Mouse (Mus musculus) kidney, adult 11 months (tissue): Measurements from ENCODE around the gene March7.
A peak's percentile ranks its signal among the peaks of the same experiment; 100 is the strongest.

Source experiments
- DNase-seq: peaks from one replicate; pipeline ENCODE4 v3.0.0; 2022

March7 gene

DNA sequence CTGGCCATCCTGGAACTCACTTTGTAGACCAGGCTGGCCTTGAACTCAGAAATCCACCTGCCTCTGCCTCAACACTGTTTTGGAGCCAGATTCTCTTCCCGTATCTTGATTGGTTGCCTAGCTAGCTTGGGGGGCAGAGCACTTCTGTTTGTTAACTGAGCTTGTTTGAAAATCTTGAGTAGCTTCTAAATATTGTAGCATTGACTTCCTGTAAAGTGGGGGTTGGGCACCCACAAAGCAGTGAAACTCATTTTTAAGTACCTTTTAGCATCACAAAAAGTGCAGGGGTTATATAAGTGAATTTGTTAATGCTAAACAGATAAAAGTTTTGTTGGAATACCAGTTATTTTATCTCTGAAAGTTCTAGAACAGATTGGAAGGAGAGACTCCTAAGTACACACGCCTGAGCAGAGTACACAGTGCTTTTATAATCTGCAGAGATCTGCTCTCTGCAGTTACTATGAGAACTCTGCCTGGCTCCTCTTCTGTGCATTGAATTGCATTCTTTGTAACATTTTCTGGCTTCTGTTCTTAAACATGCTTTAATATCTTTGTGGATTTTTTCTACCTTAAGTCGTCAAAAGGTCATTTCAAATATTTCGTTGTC lies 7.0 kb downstream of the March7 start:
- no peak for DNase-seq

DNA sequence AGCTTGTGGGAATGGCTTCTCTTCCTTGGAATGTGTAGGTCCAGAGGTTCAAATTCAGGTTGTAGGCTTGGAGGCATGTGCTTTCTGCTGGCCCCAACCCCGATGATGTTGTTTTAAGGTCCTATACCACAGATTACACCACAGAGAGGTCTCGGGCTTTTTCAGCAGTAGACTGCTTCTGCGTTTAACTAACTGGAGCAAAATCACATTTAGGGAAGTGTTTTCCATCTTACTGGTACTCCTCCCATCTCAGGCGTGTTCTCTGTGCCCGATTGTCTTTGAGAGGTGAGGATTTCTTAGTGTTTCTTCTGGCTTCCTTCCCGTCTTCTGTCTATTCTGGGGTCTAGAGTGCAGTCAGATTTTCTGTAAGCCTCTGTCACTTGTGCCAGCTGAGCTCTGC lies 7.9 kb downstream of the March7 start:
- no peak for DNase-seq

DNA sequence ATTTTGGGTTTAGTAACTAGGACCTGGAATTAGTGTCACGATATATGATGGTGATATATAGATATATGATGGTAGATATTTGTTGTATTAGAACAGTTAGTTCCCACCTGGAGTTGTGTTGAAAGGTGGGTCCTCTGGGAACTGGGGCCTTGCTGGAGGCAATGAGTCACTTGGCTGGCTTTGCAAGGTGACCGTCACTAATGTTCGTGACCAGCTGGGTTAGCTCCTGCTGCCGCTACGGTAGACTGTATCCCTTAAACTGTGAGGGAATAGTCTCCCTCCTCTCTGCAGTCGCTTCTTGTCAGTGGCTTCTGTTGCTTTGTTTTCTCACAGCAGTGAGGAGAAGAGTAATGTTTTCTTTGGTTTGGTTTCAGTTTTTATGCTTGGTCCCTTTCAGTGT lies 11.5 kb downstream of the March7 start:
- peak; percentile 40 for DNase-seq

DNA sequence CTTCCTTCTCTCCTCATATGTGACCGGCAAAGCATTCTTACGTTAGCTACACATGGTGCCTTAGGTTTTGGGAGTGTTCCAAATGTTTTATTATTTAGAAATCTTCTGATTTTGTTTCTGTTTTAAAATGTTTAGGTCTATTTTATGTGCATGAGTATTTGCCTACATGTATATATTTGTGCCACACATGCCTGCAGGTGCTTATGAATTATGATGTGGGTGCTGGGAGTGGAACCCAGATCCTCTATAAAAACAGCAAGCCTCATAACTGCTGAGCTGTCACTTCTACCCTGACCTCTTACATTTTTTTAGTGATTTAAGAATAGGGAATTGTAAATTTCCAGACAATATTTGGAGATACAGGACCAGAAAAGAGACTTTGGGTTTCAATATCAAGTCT lies 12.3 kb downstream of the March7 start:
- DNase-seq = no peak

DNA sequence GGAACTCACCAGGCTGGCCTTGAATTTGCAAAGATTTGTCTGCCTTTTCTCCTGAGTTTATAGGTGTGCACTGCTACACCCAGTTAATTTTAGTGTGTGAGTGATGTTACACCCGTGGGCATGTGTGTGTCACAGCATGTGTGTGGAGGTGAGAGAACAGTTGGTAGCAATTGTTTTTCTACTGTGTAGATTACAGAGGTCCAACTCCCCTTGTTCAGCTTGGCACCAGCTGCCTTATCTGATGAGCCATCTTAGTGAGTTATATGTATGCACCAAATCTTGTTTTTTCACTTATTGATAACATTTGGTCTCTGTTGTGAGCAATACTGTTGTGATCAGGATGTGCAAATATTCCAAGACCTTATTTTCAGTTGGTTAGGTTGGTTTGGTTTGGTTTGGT lies 13.8 kb downstream of the March7 start:
- DNase-seq = no peak

DNA sequence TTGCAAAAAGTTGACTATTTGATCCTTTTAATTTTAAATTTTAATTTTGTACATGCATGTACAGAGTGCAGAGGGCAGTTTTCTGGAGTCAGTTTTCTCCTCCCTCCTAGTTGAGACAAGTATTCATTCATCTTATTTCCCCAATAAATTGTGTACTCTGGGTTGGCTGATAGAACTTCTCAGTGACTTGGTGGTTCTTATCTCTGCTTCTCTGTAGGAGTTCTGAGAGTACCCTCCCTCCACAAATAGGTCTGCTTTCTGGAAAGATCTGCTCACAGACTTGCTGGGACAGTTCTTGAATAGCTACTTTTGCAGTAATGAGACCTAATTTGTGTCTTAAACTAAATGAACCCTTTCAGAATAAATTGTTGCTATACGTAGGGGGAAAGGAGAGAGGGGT lies 18.8 kb downstream of the March7 start:
- no peak for DNase-seq

DNA sequence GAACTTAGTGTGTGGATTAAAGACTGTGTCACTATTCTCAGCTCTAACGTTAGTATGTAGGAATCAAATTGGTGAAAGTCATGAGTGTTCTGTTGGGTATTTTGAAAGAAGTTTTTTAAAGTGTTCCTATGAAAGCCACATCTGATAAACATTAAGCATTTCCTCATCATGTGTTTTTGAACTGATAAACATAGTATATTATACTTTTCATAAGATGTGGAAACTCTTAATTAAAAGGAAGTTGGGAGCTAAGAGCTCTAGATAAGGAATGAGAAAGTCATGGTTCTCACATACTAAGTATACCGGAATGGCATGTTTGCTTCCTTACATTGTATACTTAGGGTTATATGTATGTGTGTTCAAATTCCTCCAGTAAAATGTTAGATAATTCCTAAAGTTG lies 20.7 kb downstream of the March7 start:
- no peak for DNase-seq

DNA sequence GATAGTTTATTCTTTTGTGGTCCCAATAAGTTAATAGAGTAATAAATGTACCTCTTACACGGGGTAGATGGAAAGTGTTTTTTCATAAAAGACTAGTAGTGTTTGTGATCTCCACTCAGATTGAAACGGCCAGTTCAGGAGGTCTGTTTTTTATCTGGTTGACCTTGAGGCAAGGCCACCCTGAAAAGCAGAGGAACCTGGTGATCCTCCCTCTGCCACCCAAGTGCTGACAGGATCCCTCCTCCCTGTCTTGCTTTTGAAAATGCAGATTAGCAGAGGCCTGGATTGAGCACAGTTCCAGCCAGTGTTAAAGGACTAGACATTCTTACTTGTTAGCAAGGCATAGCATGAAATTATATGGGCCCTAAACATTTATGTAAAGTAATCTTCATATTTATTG lies 23.5 kb downstream of the March7 start:
- DNase-seq = no peak

DNA sequence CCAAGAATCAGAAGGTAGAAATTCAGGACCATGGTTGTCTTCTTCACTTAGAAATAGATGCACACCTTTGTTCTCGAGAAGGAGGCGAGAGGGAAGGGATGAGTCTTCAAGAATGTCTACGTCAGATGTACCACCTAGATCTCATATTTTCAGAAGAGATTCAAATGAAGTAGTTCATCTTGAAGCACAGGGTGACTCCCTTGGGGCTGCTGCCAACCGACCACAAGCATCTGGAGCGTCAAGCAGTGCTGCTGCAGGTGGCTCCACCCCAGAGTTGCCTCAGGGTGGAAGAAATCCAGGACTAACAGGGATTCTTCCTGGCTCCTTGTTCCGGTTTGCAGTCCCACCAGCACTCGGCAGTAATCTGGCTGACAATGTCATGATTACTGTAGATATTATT lies 24.8 kb downstream of the March7 start:
- DNase-seq = no peak

DNA sequence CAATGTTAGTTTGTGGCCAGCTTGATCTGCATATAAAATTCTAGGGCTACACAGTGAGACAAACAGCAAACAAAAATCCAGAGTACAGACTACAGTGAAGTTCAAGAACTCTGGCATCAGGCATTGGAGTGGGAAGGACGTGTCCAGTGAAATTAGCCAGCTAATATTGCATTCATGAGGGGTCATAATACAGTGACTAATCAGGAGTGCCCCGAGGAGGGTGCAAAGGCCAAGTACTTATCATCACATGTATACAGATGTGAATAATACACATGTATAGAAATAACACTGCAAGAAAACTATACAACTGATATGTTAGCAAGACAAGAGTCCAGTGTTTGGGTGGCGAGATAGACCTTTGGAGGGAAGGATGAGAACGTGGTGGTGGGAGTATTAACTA lies 43.1 kb downstream of the March7 start:
- no peak for DNase-seq

DNA sequence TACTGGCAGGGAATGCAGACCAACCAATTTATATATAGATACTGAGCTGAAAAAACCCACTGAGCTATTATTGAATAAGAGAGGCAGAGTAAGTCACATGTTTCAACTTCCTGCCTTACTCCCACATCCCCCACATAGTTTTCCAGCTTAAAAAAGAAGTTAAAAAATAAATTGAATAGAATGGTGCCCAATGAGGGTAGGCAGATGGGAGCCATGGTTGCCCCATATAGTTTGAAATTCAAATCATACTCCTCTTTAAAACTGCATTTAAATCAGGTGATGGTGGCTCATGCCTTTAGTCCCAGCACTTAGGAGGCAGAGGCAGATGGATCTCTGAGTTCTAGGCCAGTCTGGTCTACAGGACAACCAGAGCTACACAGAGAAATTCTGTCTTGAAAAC lies 43.8 kb downstream of the March7 start:
- DNase-seq = no peak

DNA sequence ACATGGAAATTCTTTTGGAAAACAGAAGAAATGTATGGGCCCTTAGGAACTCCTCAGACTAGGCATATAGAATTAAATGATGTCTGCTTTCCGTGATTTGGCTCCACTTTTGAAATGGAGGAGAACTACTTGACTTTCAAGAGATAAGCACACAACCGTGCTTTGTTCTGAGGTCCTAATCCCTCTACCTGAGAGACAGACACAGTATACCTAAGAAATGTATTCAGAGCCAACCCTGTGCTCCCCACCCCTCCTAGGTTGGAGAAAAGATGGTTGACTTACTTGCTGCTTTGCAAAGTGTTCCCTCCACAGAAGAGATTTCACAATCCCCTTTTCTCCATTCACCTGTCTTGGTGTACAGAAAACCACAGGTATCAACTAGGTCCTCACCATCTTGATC lies 47.1 kb downstream of the March7 start:
- no peak for DNase-seq

DNA sequence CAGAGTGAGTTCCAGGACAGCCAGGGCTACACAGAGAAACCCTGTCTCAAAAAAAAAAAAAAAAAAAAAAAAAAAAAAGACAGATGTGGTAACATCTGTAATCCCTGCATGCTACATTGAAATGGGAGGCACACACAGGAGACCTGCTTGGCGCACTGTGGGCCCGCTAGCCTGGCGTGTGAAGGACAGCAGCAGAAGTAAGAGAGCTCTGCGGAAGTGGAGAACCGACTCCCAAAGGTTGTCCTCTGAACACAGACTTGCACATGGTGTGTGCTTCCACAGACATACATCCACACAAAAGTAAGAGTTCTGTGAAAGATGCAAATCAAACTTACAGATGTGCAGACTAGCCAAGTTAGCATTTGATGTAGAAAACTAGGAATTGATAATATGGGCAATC lies 49.5 kb downstream of the March7 start:
- DNase-seq = no peak

DNA sequence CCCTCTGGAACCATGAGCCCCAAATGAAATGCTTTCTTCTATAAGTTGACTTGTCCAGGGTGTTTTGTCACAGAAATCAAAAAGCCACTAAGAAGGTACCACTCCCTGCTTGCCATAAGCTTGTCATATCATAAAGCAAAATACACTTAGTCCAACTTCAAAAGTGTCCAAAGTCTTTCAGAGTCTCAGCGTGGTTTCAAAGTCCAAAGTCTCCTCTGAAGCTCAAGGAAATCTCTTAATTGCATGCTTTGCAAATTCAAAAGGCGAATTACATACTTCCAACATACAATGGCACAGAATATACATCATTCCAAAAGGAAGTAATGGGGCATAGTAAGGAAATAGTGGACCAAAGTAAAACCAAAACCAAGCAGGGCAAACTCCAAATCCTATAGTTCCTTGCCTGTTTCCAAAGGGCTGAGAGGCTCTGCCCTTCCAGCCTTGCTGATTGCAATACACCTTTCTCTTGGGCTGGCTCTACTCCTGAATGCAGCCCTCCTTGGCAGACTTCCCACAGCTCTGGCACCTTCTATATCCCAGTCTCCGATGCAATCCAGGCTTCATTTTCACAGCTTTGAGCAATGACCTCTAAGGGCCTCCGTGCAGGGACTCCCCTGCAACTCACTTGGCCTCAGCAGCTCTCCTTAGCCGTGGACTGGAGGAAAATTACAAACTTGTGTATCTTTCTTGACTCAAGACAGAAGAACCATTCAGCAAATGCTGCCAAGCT lies 51.1 kb downstream of the March7 start:
- peak; percentile 18 for DNase-seq

DNA sequence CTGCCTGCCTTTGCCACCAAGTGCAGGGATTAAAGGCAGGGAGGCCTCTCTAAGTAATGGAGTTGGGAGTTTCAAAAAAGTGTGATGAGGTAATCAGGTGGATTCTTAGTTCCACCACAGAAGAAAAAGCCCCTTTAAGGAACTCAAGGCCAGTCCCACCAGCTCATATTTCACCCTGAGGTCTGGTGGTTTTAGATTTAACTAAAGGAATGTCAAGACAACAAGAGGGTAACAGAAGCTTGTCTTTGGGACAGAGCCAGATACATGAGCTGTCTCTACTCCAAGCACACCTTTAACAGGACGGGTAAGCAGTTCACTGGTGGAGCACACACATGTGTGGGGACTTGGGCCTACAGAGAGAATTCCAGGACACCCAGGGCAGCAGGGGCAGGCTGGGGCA lies 57.9 kb downstream of the March7 start:
- no peak for DNase-seq

DNA sequence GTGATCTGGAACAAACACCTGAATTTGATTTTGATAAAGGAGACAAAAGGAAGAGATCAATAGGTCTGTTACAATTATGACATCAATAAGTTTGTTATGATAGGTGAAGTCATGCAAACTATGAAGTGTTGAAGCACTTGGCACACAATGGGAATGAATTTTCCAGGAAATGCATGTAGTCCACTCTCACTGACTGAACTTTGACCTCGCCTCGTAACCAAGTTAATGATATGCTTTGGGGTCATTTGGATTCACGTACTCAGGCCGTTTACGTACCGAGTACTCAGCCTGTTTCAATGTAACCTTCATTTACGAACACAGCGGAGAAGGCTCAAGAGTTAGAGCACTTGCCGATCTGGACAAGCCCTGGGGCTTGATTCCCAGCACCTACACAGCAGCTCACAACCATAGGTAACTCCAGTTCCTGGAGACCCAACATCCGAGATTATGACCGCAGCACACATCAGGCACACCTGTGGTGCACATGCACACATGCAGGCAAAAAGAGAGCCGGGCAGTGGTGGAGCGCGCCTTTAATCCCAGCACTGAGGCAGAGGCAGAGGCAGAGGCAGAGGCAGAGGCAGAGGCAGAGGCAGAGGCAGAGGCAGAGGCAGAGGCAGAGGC lies 60.3 kb downstream of the March7 start:
- DNase-seq = peak; percentile 65

DNA sequence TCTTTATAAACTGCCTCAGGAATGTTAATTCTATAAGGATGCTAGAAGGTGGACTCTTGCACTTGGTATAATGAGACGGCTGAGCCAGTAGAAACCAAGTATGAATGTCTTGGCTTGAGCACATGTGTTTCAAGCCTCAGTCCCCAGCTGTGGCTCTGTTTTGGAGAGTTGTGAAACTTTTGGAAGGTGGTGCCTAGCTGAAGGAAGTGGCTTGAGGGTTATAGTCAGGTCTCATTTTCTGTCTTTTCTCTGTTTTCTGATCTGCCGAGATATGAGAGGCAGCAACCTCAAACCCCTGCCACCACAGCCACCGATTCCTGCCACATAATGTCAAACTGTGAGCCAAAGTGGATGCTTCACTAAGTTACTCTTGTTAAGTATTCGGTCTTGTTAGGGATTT lies 68.9 kb downstream of the March7 start:
- DNase-seq = no peak

DNA sequence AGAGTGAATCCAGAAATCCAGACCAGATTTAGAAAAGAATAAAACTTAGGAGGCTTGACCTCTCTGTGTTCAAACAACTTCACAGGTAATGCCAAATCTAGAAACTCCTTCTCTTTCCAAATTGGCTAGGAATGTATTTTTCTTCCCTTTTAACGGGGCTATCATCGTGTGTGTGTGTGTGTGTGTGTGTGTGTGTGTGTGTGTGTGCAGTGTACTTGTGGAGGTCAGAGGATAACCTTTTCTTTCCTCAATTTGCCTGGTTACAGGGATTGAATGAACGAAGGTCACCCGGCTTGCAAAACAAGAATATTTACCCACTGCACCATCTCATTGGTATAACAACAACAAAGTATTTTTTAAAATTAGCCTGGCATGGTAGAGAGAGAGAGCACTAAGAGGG lies 72.9 kb downstream of the March7 start:
- DNase-seq = no peak

DNA sequence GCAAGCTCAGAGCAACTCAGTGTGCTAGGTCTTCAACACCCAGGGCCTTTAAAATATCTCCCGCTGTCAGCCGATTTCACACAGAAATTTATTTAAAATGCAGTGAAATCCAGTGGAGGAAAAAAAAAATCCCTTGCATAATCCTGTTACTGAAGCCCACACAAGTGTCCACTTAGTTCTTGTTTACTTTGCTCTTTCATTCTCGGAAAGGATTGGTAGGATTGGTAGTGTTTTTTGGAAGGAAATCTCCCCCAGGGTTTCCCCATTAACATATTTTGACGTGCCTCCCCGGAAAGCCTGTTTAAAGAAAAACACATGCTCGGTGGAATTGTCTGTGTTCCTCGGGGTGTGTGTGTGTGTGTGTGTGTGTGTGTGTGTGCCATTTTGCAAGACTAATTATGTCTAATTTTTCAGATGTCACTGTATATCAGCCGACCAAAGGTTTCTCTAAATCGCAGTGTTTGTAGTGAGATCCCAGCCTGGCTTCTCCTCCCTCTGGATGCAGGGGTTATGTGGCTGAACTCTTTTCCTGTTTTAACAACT lies 73.6 kb downstream of the March7 start:
- DNase-seq = peak; percentile 11

DNA sequence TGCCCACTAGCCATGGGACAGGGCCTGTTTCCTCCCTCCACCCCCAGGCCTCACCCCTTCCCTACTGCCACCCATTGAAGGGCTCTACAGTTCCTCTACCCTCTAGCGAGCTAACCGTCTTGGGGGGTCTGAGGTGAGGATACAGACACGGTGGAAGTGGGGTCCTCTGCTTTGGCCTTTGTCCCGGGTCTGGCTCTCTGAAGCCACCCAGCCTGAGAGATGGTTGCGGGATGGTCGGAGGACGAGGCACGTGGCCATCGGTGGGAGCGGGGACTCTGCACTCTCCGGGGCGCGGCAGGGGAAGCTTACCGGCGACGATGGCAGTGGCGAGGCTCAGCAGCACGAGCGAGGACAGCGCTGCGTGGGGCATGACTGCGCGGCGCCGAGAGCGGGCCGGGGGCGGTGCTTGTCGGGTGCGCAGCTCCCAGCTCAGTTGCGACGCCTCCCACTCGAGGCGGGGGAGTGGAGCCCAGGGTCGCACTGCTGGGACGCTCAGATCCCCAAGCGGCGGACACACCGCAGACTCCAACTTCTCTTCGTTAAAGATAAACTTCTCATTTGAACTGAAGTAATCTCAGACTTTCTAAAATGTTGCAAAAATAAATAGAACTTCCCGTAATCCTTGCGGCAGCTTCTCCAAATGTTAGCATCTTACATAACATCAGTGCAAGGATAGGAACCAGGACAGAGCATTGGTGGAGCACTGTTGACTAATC lies 74.2 kb downstream of the March7 start:
- DNase-seq = peak; percentile 64

DNA sequence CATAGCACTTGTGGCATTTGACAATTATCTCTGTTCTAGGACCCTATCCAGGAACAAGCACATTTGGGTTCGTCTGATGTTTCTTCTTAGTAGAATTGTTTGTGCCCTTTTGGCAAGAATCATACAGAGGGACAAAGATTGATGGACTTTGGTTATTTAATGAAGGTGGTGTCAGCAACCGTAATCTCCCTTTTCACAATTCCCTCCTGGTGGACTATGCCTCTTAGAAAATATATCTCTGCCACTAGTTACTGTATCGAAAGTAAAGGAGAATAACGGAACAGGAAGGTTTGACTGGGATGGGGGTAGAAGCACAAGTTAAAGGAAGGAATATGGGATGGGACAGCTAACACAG lies 74.8 kb downstream of the March7 start, which contains the start of gene Cd302:
TSS of gene Cd302 (minus strand) at position 22 of the 355 bp plus-strand sequence.
- no peak for DNase-seq

DNA sequence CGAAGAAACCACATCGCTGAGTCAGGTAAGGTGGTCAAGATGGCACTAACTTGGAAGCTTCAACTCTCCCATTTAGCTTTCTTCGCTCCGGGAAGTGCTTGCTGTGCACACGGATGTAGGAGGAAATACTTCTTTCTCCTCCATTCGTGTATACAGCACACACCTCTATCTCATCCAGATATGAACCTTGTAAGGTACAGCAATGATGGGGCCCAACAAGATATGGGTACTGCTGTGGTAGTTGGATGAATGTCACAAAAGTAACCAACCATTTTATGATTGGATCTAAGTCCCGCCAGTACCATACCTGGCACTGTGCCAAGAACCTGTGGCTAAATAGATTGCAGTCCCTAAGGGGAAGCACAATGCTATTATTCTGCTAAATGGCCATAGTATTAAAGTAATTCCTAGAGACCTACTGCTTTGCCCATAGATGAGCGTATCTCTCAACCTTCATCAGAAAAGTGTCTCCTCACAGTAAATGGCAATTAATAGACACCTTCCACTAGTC lies 75.5 kb downstream of the March7 start:
- DNase-seq = no peak

DNA sequence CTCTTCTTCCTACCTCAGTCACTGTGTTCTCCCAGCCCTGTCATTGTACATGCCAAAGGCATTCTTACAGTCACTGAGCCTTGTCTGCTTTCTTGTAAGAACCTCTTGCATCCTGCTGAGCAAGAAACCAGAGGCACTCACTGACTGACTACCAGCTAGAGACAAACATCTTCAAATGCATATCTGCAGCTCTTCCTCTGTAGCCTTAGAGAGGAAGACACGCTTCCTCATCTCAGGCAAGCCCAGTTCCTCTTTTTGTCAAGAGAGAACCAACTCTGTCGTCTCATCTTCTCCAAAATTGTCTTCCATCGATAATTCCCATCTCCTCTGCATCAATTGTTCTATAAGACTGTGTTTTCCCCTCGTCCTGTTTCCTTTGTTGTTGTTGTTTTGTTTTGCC lies 78.9 kb downstream of the March7 start:
- DNase-seq = no peak
